Mouse (Mus musculus) mouse trophoblast stem cell (cell line): ENCODE data around the gene Gapvd1.

Experiments used
- in situ Hi-C, 2 experiments: fragments of 300-500 bp; cut with MseI, MboI; formaldehyde crosslinking; loops; 2 replicates in 1 of 2; 3 replicates in 1 of 2; pipeline ENCODE4 v1.15.1; 2025

The Gapvd1 gene

GRCm38 (mm10) chr2:34711904-34712303, 43.1 kb downstream of the Gapvd1 start:
- in situ Hi-C loops: no loop called here

GRCm38 (mm10) chr2:34708675-34709074, 46.4 kb downstream of the Gapvd1 start:
- in situ Hi-C loops: no loop called here

- in situ Hi-C loops: no loop called here
Measured at GRCm38 (mm10) chr2:34696592-34696991, 58.4 kb downstream of the Gapvd1 start.

- in situ Hi-C loops: no loop called here
Measured at GRCm38 (mm10) chr2:34692861-34693260, 62.2 kb downstream of the Gapvd1 start.

GRCm38 (mm10) chr2:34684076-34684870, 70.8 kb downstream of the Gapvd1 start:
- in situ Hi-C loops: no loop called here

GRCm38 (mm10) chr2:34677976-34678375, 77.1 kb downstream of the Gapvd1 start:
- in situ Hi-C loops: no loop called here

- in situ Hi-C loops: no loop called here
Measured at GRCm38 (mm10) chr2:34677061-34677460, 78.0 kb downstream of the Gapvd1 start.

- in situ Hi-C loops: no loop called here
Measured at GRCm38 (mm10) chr2:34673846-34674245, 81.2 kb downstream of the Gapvd1 start.

GRCm38 (mm10) chr2:34671385-34672026, 83.5 kb downstream of the Gapvd1 start:
- in situ Hi-C loops: no loop called here

- in situ Hi-C loops: no loop called here
Measured at GRCm38 (mm10) chr2:34670470-34670869, 84.6 kb downstream of the Gapvd1 start.

GRCm38 (mm10) chr2:34669203-34669746, 85.8 kb downstream of the Gapvd1 start:
- in situ Hi-C loops: no loop called here

- in situ Hi-C loops: no loop called here
Measured at GRCm38 (mm10) chr2:34668440-34669191, 86.4 kb downstream of the Gapvd1 start.

GRCm38 (mm10) chr2:34667820-34668219, 87.2 kb downstream of the Gapvd1 start:
- in situ Hi-C loops: no loop called here

GRCm38 (mm10) chr2:34647410-34647809, 107.6 kb downstream of the Gapvd1 start:
- in situ Hi-C loops: no loop called here

- in situ Hi-C loops: no loop called here
Measured at GRCm38 (mm10) chr2:34646541-34646865, 108.5 kb downstream of the Gapvd1 start.

GRCm38 (mm10) chr2:34645851-34646540, 109.0 kb downstream of the Gapvd1 start:
- in situ Hi-C loops: no loop called here

GRCm38 (mm10) chr2:34644571-34645526, 110.2 kb downstream of the Gapvd1 start:
- in situ Hi-C loops: no loop called here

GRCm38 (mm10) chr2:34642351-34642750, 112.7 kb downstream of the Gapvd1 start:
- in situ Hi-C loops: no loop called here

- in situ Hi-C loops: no loop called here
Measured at GRCm38 (mm10) chr2:34639725-34640124, 115.3 kb downstream of the Gapvd1 start.

- in situ Hi-C loops: no loop called here
Measured at GRCm38 (mm10) chr2:34638955-34639650, 115.9 kb downstream of the Gapvd1 start.
